Mouse (Mus musculus) retina, postnatal 7 days (tissue): Measurements from ENCODE around the gene Rbbp5.

Source experiments
- DNase-seq: peaks from one replicate; pipeline ENCODE4 v3.0.0-alpha.2; 2012; ENCODE audit warnings: low read depth, low spot score

The Rbbp5 gene

GRCm38 (mm10) chr1:132540701-132541100, 63.5 kb downstream of the Rbbp5 start:
- no peak for DNase-seq

- no peak for DNase-seq
Measured at GRCm38 (mm10) chr1:132541171-132541823, 64.1 kb downstream of the Rbbp5 start.

- DNase-seq = no peak
Measured at GRCm38 (mm10) chr1:132541824-132542599, 64.8 kb downstream of the Rbbp5 start.

- no peak for DNase-seq
Measured at GRCm38 (mm10) chr1:132542762-132543306, 65.7 kb downstream of the Rbbp5 start, which contains the start of gene Cntn2. Gene Cntn2 (minus strand): TSS chr1:132543256.

DNA sequence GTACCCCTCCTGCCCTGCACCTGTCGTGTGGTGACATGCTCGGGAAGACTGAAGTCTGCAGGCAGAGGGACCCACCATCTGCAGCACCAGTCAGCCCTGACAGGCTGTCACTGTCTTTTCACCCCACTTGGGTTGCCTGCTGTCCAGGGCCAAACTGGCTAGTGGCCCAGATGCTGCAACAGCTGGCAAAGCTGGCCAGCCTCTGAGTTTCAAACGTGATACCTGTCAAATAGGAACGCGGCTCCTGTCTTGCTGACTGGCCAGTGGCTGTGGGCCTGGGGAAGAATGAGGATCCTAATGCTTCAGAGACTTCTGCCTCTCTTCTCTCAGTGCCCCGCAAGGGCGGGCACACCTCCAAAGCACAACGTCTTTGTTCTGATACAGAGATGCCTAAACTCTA, 66.6 kb downstream of the Rbbp5 start:
- no peak for DNase-seq
